Mouse (Mus musculus) cerebellum, adult 18-20 months (tissue): Measurements from ENCODE around the gene Mycbp2.

Experiments
- DNase-seq, 2 experiments: peaks; one replicate each; pipeline ENCODE4 v3.0.0; 2021

Gene Mycbp2

GRCm38 (mm10) chr14:103069864-103070611 lies 276.6 kb downstream of the Mycbp2 start, which contains the start of gene Cln5:
Cln5 (plus strand) TSS chr14:103070216.
- peak; percentile 95 to 97 for DNase-seq

DNA sequence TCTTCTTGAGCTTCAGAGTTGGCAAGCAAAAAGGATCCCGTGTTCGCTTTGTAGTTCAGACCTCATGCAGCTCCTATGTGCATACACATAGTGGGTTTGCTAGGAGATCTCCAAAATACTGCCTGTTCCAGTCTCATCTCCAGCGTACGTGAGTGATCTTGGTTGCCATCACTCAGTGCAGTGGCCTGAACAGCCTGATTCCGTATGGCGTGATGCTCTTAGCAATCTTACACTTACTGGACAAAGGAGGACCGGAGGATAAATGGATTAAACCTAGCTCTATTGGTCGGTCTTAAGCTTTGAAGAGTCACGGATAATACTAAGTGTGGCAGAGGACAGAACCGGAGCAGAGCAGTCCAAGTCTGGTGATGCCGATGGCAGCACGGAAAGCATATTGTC lies 277.1 kb downstream of the Mycbp2 start:
- DNase-seq = peak in 1 of 2 experiments; percentile 29

DNA sequence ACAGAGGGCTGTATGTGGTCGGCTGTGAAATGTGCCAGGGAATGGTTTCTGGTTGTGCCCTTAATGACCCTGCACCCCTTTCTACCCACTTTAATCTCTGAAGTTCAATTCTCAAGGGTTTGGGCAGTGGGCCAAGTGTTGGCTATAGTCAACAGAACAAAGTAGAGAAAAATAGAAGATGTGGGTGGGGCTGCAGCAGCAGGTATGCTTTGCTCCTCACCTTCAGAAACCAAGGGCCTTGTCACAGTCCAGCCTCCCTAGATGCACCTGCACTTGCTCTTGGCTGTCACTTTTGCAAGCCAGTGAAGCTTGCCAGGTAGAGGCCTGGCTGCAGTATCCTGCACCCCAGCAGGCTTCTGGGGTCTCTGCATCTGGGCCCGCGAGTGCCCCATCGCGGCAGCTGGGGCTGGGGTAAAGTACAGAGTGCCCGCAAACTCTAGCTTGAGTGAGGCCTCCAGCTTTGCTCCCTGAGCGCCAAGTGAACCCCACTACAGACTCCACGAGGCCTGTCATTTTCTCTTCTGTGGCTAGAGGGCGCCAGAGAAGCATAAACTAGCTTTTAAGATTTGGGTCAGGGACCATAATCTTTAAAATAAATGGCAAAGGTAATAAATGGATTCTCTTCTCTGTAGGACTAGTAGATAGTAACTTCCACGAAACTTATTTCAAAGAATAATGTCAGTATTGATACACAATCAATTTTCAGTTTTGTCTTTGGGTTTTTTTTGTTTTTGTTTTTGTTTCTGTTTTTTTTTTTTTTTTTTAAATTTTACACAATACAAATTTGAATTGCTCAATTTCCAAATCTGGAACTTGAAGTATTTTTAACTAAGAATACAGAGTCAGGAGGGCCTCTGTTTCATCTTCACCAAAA lies 281.1 kb downstream of the Mycbp2 start:
- peak; percentile 85 to 89 for DNase-seq
